ENCODE assay signal across 8 mouse cellular contexts in genomic region chr14:12284141-12284912, GRCm38 (mm10). TPM values are rescaled to one million over a fixed set of nuclear protein-coding genes. Genes with fewer than 3 reads are reported as not detected.
DNase-seq lines count a peak whose midpoint lies in the region; ATAC-seq and TF ChIP-seq lines count a peak whose summit lies in the region.

Gene 3830406C13Rik (plus strand): TSS chr14:12284173.

- intact Hi-C loops in heart, adult 2 months (cut with DNase I): no loop called here

- ATAC-seq in embryonic facial prominence, embryonic 13.5 days (ENCODE audit: insufficient number of reproducible peaks, insufficient read depth, low FRiP score, low TSS enrichment, low read depth): peak; percentile 97
- peak; percentile 99 for ATAC-seq in limb, embryonic 13.5 days (ENCODE audit: low FRiP score, low read depth)
- ATAC-seq in midbrain, embryonic 16.5 days: peak; percentile 99

- peak within 1 kb of the TSS; percentile 59 for H3K4me2 ChIP-seq in embryonic facial prominence, embryonic 13.5 days
- H3K4me2 ChIP-seq in limb, embryonic 13.5 days (replicated peaks): peak within 1 kb of the TSS; percentile 70
- H3K4me2 ChIP-seq in midbrain, embryonic 16.5 days (ENCODE audit: low read length): peak within 1 kb of the TSS; percentile 88

- no peaks in the 10 kb centered on the region for H3K79me2 ChIP-seq in heart, adult 2 months (replicated peaks; ENCODE audit: control insufficient read depth, insufficient read depth, low read length)

- no peaks in the 10 kb centered on the region for H3K9me3 ChIP-seq in embryonic facial prominence, embryonic 13.5 days
- H3K9me3 ChIP-seq in limb, embryonic 13.5 days: no peaks in the 10 kb centered on the region
- H3K9me3 ChIP-seq in midbrain, embryonic 16.5 days (replicated peaks; ENCODE audit: control insufficient read depth, low read length, poor library complexity, severe bottlenecking): no peaks in the 10 kb centered on the region

- DNase-seq in 3134 (ENCODE audit: extremely low read depth, insufficient read length, low spot score): peak; percentile 82
- DNase-seq in adrenal gland, postnatal 36 days: peak; percentile 87 to 91
- DNase-seq in heart, adult 2 months: peak; percentile 89 to 90
- DNase-seq in kidney, adult 8-10 months: peak; percentile 82 to 85
- peak; percentile 61 to 86 for DNase-seq in spleen, postnatal 10 days (ENCODE audit: low spot score in 2 of 2)

- peaks cover 5% of the 10 kb centered on the region; the same call in 1 of the 2 replicates for H3K36me3 ChIP-seq in embryonic facial prominence, embryonic 13.5 days
- no peaks in the 10 kb centered on the region for H3K36me3 ChIP-seq in heart, adult 2 months (ENCODE audit: control insufficient read depth, insufficient read depth, low read length)
- 0 out of 2 replicates have a peak, but pooled peaks cover 4% of the 10 kb centered on the region for H3K36me3 ChIP-seq in limb, embryonic 13.5 days
- no peaks in the 10 kb centered on the region for H3K36me3 ChIP-seq in midbrain, embryonic 16.5 days (ENCODE audit: control insufficient read depth, insufficient read depth, low read length)

- TF ChIP-seq CTCF in heart, adult 2 months (IDR thresholded peaks at IDR 0.05): no peak

- under 1% methylated on average over 48 of the region's 48 CpGs for WGBS in embryonic facial prominence, embryonic 13.5 days
- under 1% methylated on average over 48 of the region's 48 CpGs for WGBS in heart, adult 2 months
- under 1% methylated on average over 48 of the region's 48 CpGs for WGBS in limb, embryonic 13.5 days
- WGBS in midbrain, embryonic 16.5 days: under 1% methylated on average over 48 of the region's 48 CpGs

- no peaks in the 10 kb centered on the region for H3K27me3 ChIP-seq in embryonic facial prominence, embryonic 13.5 days
- H3K27me3 ChIP-seq in heart, adult 2 months (ENCODE audit: control insufficient read depth, insufficient read depth, low read length): no peaks in the 10 kb centered on the region
- H3K27me3 ChIP-seq in limb, embryonic 13.5 days: no peaks in the 10 kb centered on the region
- no peaks in the 10 kb centered on the region for H3K27me3 ChIP-seq in midbrain, embryonic 16.5 days (ENCODE audit: control insufficient read depth, insufficient read depth, low read depth, low read length)

- TF ChIP-seq EP300 in heart, adult 2 months (IDR thresholded peaks at IDR 0.05; ENCODE audit: insufficient read depth, low read depth, low read length): peak; percentile 39; the same call in 1 of the 2 replicates

- H3K9ac ChIP-seq in embryonic facial prominence, embryonic 13.5 days: peak within 1 kb of the TSS; percentile 95
- peak within 1 kb of the TSS; percentile 79 for H3K9ac ChIP-seq in heart, adult 2 months (ENCODE audit: low read depth, low read length)
- peak within 1 kb of the TSS; percentile 89 for H3K9ac ChIP-seq in limb, embryonic 13.5 days
- H3K9ac ChIP-seq in midbrain, embryonic 16.5 days (ENCODE audit: low read depth, low read length): peak within 1 kb of the TSS; percentile 90

- H3K4me1 ChIP-seq in embryonic facial prominence, embryonic 13.5 days: no peaks in the 10 kb centered on the region
- no peaks in the 10 kb centered on the region for H3K4me1 ChIP-seq in heart, adult 2 months (ENCODE audit: control insufficient read depth, insufficient read depth, low read length)
- no peaks in the 10 kb centered on the region for H3K4me1 ChIP-seq in limb, embryonic 13.5 days
- no peaks in the 10 kb centered on the region; the same call in 1 of the 2 replicates for H3K4me1 ChIP-seq in midbrain, embryonic 16.5 days (ENCODE audit: control insufficient read depth, insufficient read depth, low read length)

- TF ChIP-seq POLR2A in heart, adult 2 months (IDR thresholded peaks at IDR 0.05; ENCODE audit: insufficient read depth, low read depth, low read length): peak; percentile 94

- peak within 1 kb of the TSS; percentile 96 for H3K27ac ChIP-seq in embryonic facial prominence, embryonic 13.5 days
- peak within 1 kb of the TSS; percentile 96 for H3K27ac ChIP-seq in heart, adult 2 months
- H3K27ac ChIP-seq in limb, embryonic 13.5 days: peak within 1 kb of the TSS; percentile 96
- peak within 1 kb of the TSS; percentile 81 for H3K27ac ChIP-seq in midbrain, embryonic 16.5 days (ENCODE audit: low read length)

- peak within 1 kb of the TSS; percentile 83 for H3K4me3 ChIP-seq in embryonic facial prominence, embryonic 13.5 days
- peak within 1 kb of the TSS; percentile 67 for H3K4me3 ChIP-seq in heart, adult 2 months
- peak within 1 kb of the TSS; percentile 69 for H3K4me3 ChIP-seq in limb, embryonic 13.5 days
- H3K4me3 ChIP-seq in midbrain, embryonic 16.5 days (ENCODE audit: low read depth, low read length): peak within 1 kb of the TSS; percentile 85

RNA-seq across cellular contexts. Expression of gene 3830406C13Rik, which starts in this region (rescaled TPM):
- total RNA-seq in adrenal gland, postnatal 36 days (2021): 10 to 100 TPM; 33.5 to 45.3 TPM
- 60.0 and 61.6 TPM in 2 replicates for polyA plus RNA-seq in embryonic facial prominence, embryonic 13.5 days (2015; fragmentation: Nextera tagmentation; extraction: Ambion mirVana)
- 10 to 100 TPM; 18.1 to 18.6 TPM for total RNA-seq in heart, adult 2 months (2021)
- 8.2 and 16.9 TPM in 2 replicates for polyA plus RNA-seq in heart, adult 2 months (2012; rRNA removed)
- polyA plus RNA-seq in limb, embryonic 13.5 days (2015; fragmentation: Nextera tagmentation; extraction: Ambion mirVana): 41.8 and 42.7 TPM in 2 replicates
- 34.0 and 40.1 TPM in 2 replicates for polyA plus RNA-seq in midbrain, embryonic 16.5 days (2015; fragmentation: Nextera tagmentation; extraction: Ambion mirVana)

Comparison
In these comparisons a context has a peak if more than half of its experiments do, and no peak if none do; other contexts are left out.
1. Peak in every context shown above with its lines: DNase-seq, ATAC-seq, H3K4me3 ChIP-seq and H3K27ac ChIP-seq.